Mouse (Mus musculus): ENCODE data around the gene Stard7. TPM values are rescaled to one million over a fixed set of nuclear protein-coding genes. Genes with fewer than 3 reads are reported as not detected.
A peak's percentile ranks its signal among the peaks of the same experiment; 100 is the strongest.
"Not testable (repeated sequence)": the region's sequence is repeated elsewhere in the genome, so short reads cannot be mapped to it uniquely, and the experiment has no call there.

The Stard7 gene
- polyA plus RNA-seq, 1 experiment from 2014 or later, result 85.1 TPM

DNA sequence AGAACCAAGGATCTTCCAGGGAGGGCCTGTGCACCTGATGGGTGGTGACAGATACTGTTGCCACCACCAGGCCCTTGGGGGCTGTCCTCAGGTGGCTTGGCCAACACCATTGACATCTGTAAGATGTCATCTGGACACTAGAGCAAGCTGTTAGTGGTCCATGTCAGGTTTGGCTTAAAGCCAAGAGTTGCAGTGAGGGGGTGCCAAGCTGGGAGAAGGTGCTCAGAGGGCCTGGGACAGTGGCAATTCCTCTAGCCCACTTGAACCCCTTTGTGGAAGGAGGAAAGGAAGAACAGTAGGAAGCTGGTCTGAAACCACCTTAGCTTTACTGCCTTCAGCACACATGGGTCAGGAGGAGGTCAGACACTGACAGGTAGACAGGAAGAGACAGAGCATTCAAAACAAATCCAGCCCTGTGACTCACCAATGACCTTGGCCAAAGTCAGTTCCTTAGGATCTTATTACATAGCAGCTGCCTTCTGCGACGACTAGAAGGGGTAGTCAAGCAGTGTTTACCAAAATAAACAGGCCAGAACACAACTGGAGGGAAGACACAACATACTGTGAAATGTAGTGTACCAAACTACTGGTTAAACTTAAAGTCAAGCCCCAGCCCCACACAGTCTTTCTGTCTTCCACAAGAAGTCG is 18.0 kb upstream of the Stard7 start:
- H3K27me3 ChIP-seq, result no peaks in the 10 kb centered on the region
- TF ChIP-seq CTCF (IDR thresholded peaks at IDR 0.05), result no peak
- peak; percentile 18 for ATAC-seq
- in situ Hi-C loops (cut with MboI; ENCODE audit: low pct_unique_long_range_greater_than_20kb), result loop anchor here (5.0 kb wide), 1 partner anchor 90 kb away; no protein-coding TSS in a partner anchor
- ChIA-PET POLR2A (interaction anchor here (0.6 to 1.3 kb wide), 2 partner anchors 8 to 94 kb away, joined by 3 read pairs; no protein-coding TSS in a partner anchor), CTCF (interaction anchor here (1.0 to 9.4 kb wide), 3 partner anchors 13 to 85 kb away, joined by 3 to 66 read pairs (median 5); partner anchors contain the start of gene Dusp2)
- no peak for DNase-seq (ENCODE audit: low read depth, low spot score)

DNA sequence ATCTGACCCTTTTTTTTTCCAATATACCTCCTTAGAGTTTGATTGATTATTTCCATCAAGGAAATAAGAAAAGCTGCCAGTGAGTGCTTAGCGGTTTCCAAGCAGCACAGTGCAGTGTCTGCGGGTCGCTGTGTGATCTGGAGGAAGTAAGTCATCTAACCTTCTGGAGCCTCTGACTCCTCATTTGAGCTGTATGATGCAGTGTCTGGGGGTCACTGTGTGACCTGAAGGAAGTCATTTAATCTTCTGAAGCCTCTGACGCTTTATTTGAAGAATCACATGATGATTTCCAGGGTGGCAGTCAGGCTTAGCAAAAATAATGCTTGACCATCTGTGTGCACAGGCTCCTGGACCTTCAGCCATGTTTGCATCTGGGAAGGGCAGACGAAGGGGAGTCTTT is 17.2 kb upstream of the Stard7 start:
- no peak for ATAC-seq
- CTCF ChIA-PET, result interaction anchor here (0.6 to 9.4 kb wide), 3 partner anchors 13 to 88 kb away, joined by 3 to 66 read pairs (median 5); partner anchors contain the start of gene Dusp2

GRCm38 (mm10) chr2:127254604-127255134 is 15.3 kb upstream of the Stard7 start:
- ChIA-PET POLR2A (interaction anchor here (0.5 kb wide), 1 partner anchor 313 kb away, joined by 3 read pairs; no protein-coding TSS in a partner anchor), CTCF (interaction anchor here (1.3 to 9.4 kb wide), 6 partner anchors 11 to 199 kb away, joined by 3 to 66 read pairs (median 4); no protein-coding TSS in a partner anchor)
- ATAC-seq, result no peak
- no peak for DNase-seq (ENCODE audit: low read depth, low spot score)
- no peaks in the 10 kb centered on the region for H3K27me3 ChIP-seq
- in situ Hi-C loops (cut with MboI; ENCODE audit: low pct_unique_long_range_greater_than_20kb), result loop anchor here (5.0 kb wide), 1 partner anchor 88 kb away; no protein-coding TSS in a partner anchor
- TF ChIP-seq CTCF (IDR thresholded peaks at IDR 0.05), result no peak

More for the DNA sequence above, 17.2 kb upstream of the Stard7 start:
- in situ Hi-C loops (cut with MboI; ENCODE audit: low pct_unique_long_range_greater_than_20kb), result loop anchor here (5.0 kb wide), 1 partner anchor 90 kb away; no protein-coding TSS in a partner anchor
- DNase-seq (ENCODE audit: low read depth, low spot score), result no peak
- TF ChIP-seq CTCF (IDR thresholded peaks at IDR 0.05), result no peak
- POLR2A ChIA-PET, result interaction anchor here (1.3 kb wide), 1 partner anchor 8 kb away, joined by 3 read pairs; no protein-coding TSS in a partner anchor
- no peaks in the 10 kb centered on the region for H3K27me3 ChIP-seq

GRCm38 (mm10) chr2:127255294-127255693 is 14.7 kb upstream of the Stard7 start:
- DNase-seq (ENCODE audit: low read depth, low spot score) (no peak), ATAC-seq (no peak)
- ChIA-PET POLR2A (no interaction called here), CTCF (interaction anchor here (9.4 kb wide), 1 partner anchor 10 kb away, joined by 66 read pairs; no protein-coding TSS in a partner anchor)
- no peaks in the 10 kb centered on the region for H3K27me3 ChIP-seq
- TF ChIP-seq CTCF (IDR thresholded peaks at IDR 0.05), result no peak
- in situ Hi-C loops (cut with MboI; ENCODE audit: low pct_unique_long_range_greater_than_20kb), result no loop called here

GRCm38 (mm10) chr2:127259340-127259739 is 10.7 kb upstream of the Stard7 start:
- in situ Hi-C loops (cut with MboI; ENCODE audit: low pct_unique_long_range_greater_than_20kb), result no loop called here
- TF ChIP-seq CTCF (IDR thresholded peaks at IDR 0.05), result no peak
- ATAC-seq (no peak), DNase-seq (ENCODE audit: low read depth, low spot score) (no peak)
- no peaks in the 10 kb centered on the region for H3K27me3 ChIP-seq
- CTCF ChIA-PET, result no interaction called here
- POLR2A ChIA-PET, result no interaction called here

DNA sequence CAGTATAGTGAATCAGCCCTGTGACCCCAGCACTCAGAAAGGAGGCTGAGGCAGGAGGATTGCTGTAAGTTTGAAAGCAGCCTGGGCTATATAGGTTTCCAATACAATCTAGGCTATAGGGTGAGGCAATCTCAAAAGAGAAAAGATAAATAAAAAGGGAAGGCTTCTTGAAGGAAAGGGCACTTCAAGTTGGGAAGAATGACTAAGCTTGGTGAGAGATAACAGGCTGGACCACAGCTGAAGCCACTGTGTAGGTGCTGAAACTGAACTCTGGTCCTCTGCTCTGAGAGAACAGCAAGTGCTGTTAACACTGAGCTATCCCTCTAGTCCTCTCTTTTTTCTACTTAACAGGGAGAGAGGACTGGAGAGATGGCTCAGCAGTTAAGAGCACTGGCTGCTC is 7.5 kb upstream of the Stard7 start:
- POLR2A ChIA-PET, result interaction anchor here (0.6 kb wide), 1 partner anchor 18 kb away, joined by 3 read pairs; no protein-coding TSS in a partner anchor
- H3K27me3 ChIP-seq, result no peaks in the 10 kb centered on the region
- TF ChIP-seq CTCF (IDR thresholded peaks at IDR 0.05), result no peak
- in situ Hi-C loops (cut with MboI; ENCODE audit: low pct_unique_long_range_greater_than_20kb), result no loop called here
- no peak for ATAC-seq
- CTCF ChIA-PET, result interaction anchor here (1.0 to 8.0 kb wide), 3 partner anchors 10 to 43 kb away, joined by 3 to 66 read pairs (median 5); no protein-coding TSS in a partner anchor
- DNase-seq (ENCODE audit: low read depth, low spot score), result no peak

DNA sequence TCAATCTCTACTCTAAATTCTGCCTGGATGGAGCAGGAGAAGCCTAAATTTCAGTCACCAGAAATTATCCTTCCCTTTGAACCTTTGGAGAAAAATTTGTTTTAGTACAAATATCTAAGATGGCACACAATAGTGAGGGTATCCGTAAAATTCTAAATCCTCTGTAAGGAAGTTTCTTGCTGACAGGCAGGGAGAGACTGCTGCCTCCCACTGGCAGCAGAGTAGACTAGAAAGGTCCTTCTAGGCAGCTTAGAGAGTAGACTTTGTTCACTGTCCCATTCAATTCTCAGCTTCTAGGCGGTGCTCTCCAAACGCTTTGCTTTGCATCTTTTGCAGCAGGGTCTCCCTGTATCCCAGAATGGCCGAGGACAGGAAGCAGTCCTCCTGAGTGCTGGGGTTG is 2.2 kb upstream of the Stard7 start:
- H3K27me3 ChIP-seq, result no peaks in the 10 kb centered on the region
- DNase-seq (ENCODE audit: low read depth, low spot score) (no peak), ATAC-seq (no peak)
- ChIA-PET POLR2A (interaction anchor here (1.7 to 2.5 kb wide), 2 partner anchors 11 to 20 kb away, joined by 3 to 12 read pairs; partner anchors contain the start of genes Ciao1 and Tmem127), CTCF (interaction anchor here (1.0 to 8.0 kb wide), 2 partner anchors 15 to 73 kb away, joined by 3 to 66 read pairs; no protein-coding TSS in a partner anchor)
- in situ Hi-C loops (cut with MboI; ENCODE audit: low pct_unique_long_range_greater_than_20kb), result no loop called here
- TF ChIP-seq CTCF (IDR thresholded peaks at IDR 0.05), result peak; percentile 45

DNA sequence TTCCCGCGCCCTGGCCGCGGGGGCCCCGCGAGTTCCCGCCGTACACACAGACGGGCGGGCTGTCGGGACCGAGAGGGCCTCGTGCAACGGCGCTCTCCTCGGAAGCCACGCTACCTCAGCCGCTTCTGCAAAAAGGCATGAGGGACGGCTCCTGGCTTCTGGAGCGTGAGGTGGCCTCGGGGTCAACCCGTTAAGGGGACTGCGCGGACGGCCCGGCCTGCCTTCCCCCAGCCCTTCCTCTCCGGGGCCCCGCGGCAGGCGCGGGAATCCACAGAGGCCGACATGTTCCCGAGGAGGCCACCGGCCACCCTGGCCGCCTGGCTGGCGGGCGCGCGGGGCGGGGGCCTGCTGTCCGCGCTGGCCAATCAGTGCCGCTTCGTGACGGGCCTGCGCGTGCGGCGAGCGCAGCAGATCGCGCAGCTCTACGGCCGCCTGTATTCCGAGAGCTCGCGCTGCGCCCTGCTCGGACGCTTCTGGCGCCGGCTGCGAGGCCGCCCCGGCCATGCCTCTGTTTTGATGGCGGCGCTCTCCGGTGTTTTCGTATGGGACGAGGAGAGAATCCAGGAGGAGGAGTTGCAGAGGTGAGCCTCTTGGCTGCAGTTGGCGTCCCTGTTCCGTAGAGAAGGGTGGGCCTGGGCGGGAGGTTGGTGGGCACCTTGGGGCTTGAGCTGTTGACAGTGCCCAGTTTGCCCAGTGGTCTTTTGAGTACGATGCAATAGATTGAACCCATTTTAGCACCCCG is 453 bp downstream of the Stard7 start:
- ChIA-PET CTCF (no interaction called here), POLR2A (interaction anchor here (1.9 to 2.5 kb wide), 2 partner anchors 23 to 67 kb away, joined by 6 to 12 read pairs; partner anchors contain the start of genes Ciao1 and Tmem127)
- ATAC-seq (peak; percentile 92), DNase-seq (ENCODE audit: low read depth, low spot score) (no peak)
- no peak for TF ChIP-seq CTCF (IDR thresholded peaks at IDR 0.05)
- H3K27me3 ChIP-seq, result no peaks in the 10 kb centered on the region
- in situ Hi-C loops (cut with MboI; ENCODE audit: low pct_unique_long_range_greater_than_20kb), result no loop called here

- no peak for TF ChIP-seq CTCF (IDR thresholded peaks at IDR 0.05)
- no peaks in the 10 kb centered on the region for H3K27me3 ChIP-seq
- CTCF ChIA-PET, result no interaction called here
- POLR2A ChIA-PET, result interaction anchor here (0.6 to 1.9 kb wide), 2 partner anchors 66 to 78 kb away, joined by 3 to 6 read pairs; no protein-coding TSS in a partner anchor
- DNase-seq (ENCODE audit: low read depth, low spot score) (no peak), ATAC-seq (no peak)
- in situ Hi-C loops (cut with MboI; ENCODE audit: low pct_unique_long_range_greater_than_20kb), result no loop called here
Measured at GRCm38 (mm10) chr2:127271042-127271515, 1.1 kb downstream of the Stard7 start.

GRCm38 (mm10) chr2:127272049-127272448 is 2.0 kb downstream of the Stard7 start:
- POLR2A ChIA-PET, result interaction anchor here (0.7 kb wide), 1 partner anchor 17 kb away, joined by 3 read pairs; no protein-coding TSS in a partner anchor
- ATAC-seq; CTCF ChIA-PET; H3K27me3 ChIP-seq; in situ Hi-C loops (cut with MboI; ENCODE audit: low pct_unique_long_range_greater_than_20kb); DNase-seq (ENCODE audit: low read depth, low spot score): not testable (repeated sequence)

All from Patski (cell line).